Mouse (Mus musculus): ENCODE results near the gene Saa3. TPM values are rescaled to one million over a fixed set of nuclear protein-coding genes. Genes with fewer than 3 reads are reported as not detected.
"Not testable (repeated sequence)": the region's sequence is repeated elsewhere in the genome, so short reads cannot be mapped to it uniquely, and the experiment has no call there.

The Saa3 gene
- total RNA-seq, 2 experiments from 2014 or later: not detected

- peak; percentile 65 for ATAC-seq (replicated peaks; ENCODE audit: poor library complexity, severe bottlenecking)
These were observed 1.4 kb upstream of the Saa3 start for GRCm38 (mm10) chr7:46716897-46717296.

DNA sequence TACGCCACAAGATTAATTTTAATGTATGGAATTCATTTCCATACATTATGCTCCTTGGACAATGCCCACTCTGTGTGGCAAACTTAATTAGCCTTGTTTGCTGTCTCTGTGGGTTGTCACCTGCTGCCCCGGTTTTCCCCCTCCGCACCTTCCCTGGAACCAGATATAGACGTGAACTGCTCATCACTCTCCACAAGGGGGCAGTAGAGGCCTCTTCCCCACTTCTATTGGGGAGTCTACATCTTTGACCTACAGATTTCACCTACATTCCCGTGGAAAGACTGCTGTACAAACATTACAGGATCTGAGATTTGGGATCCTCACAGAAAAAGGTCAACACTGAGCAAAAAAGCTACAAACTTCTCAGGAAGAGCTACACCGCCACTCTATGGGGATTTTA lies 982 bp downstream of the Saa3 start:
- peak; percentile 29; the same call in 1 of the 2 replicates for ATAC-seq (replicated peaks; ENCODE audit: poor library complexity, severe bottlenecking)

- peak; percentile 70 for ATAC-seq (replicated peaks; ENCODE audit: poor library complexity, severe bottlenecking)
These were observed 3.2 kb downstream of the Saa3 start for GRCm38 (mm10) chr7:46712250-46712649.

DNA sequence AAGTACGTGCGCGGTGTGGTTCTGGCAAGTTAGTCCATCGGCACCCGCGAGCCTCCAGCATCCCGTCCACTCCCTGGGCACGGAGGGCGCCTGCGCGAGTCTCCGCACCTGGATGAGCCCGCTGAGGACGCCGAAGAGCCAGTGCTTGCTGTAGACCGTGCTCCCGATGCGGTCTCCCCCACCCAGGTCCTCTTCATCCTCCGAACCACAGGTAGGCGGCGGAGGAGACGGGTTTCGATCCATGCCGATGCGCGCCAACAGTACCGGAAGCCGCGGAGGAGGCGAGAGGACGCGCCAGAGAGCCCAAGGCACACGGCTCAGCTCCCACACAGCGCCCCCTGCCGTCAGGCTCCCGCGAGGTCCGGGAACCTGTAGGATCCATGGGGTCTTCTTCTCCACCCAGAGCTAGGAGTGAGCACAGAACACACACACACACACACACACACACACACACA lies 5.1 kb downstream of the Saa3 start, which contains the start of gene Saal1:
Gene Saal1 (minus strand): TSS at position 291 of the 455 bp plus-strand sequence.
- peak; percentile 91 for ATAC-seq (replicated peaks; ENCODE audit: poor library complexity, severe bottlenecking)

GRCm38 (mm10) chr7:46700521-46701025 lies 14.9 kb downstream of the Saa3 start:
- ATAC-seq (replicated peaks; ENCODE audit: poor library complexity, severe bottlenecking): no peak

GRCm38 (mm10) chr7:46696754-46697153 lies 18.7 kb downstream of the Saa3 start:
- ATAC-seq (replicated peaks; ENCODE audit: poor library complexity, severe bottlenecking): no peak

DNA sequence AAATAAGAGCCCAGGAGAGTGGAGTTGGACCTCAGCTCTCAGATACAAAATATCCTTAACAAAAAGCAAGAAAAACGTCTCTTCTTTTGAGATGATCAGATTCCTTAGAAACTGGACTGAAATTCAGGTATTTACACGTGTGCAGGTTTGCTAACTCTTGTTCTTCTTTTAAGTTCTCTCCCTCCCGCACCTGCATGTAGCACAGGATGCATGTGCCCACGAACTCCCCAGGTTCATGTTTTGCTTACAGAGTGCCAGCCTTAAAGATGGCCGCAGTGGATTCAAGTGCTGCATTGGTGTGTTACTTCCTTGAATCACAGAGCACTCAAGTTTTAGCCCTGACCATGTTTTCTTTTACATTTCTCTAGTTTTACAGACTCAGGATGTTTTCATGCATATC lies 28.7 kb downstream of the Saa3 start:
- ATAC-seq (replicated peaks; ENCODE audit: poor library complexity, severe bottlenecking): no peak

DNA sequence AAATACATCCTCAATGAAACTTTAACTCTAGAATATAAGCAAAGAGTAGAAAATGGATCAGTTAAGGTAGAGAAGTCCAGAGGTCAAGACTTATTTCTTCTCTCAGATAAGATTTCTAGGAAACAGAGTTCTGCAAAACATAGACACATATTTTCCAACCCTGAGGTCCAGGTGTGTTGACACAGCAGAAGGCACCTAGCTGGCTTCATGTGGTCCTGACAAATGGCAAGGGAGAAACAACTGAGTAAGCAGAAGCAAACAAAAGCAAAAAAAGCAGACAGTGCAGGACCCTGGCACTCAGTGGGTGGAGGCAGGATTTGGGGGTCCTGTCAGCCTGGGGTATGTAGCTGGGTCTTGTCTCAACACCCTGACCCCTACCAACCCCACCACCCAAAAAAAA lies 34.8 kb downstream of the Saa3 start:
- ATAC-seq (replicated peaks; ENCODE audit: poor library complexity, severe bottlenecking): no peak

DNA sequence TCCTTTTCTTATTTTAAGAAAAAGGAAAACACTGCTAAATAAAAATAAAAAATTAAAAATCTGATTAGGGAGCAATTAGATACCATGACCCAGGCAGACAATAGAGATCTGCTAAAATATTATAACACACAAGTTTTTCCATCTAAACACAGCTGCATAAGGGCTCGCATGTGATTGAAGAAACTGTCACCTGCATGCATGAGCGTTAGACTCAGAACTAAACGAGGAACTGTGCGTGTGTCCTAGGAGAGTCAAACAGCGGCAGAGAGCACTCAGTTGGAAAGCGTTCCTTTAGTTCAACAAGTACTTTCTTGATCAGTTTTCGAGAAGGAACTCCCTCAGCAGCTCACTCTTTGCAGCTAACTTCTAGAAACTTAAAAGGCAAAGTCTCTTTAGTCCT lies 36.5 kb downstream of the Saa3 start:
- not testable (repeated sequence) for ATAC-seq (replicated peaks; ENCODE audit: poor library complexity, severe bottlenecking)

DNA sequence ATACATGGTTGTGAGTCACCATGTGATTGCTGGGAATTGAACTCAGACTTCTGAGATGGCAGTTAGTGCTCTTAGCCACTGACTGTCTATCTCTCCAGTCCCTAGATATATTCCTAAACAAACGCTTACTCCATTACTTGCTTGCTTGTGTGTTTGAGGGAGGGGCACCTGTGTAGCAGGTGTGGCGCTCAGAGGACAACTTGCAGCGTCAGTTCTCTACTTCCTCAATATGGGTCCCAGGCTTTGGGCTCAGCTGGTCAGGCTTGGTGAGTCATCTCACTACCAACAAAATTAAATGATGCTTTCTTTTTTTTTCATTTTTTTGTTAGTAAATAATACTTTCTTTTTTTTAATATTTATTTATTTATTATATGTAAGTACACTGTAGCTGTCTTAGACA lies 37.1 kb downstream of the Saa3 start:
- no peak for ATAC-seq (replicated peaks; ENCODE audit: poor library complexity, severe bottlenecking)

DNA sequence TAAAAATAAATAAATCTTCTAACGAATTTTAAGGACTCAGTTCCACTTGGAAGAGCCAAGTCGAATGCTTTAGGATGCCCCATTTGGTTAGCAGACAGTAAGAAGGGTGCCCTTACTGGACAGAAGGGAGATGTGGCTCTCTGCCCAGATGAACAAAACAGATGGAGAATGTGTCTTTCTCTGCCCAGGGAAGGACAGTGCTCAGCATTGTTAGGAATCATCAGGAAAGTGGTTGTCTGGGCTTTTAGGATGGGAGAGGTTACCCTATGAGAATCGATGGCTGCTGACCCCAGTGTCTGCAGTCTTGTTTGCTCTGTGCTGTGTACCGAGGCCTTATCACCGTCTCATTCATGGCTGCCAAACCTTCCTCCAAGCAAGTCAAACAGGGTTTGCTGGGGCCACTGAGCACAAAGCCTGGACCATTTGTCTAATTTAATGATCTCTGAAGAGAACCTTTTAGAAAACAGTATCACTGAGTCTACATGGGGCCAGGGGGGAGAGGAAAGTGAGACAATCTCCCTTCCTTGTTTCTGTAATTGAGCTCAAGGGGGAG lies 38.6 kb downstream of the Saa3 start:
- ATAC-seq (replicated peaks; ENCODE audit: poor library complexity, severe bottlenecking): no peak

- no peak for ATAC-seq (replicated peaks; ENCODE audit: poor library complexity, severe bottlenecking)
These were observed 39.6 kb downstream of the Saa3 start for GRCm38 (mm10) chr7:46675886-46676285.

DNA sequence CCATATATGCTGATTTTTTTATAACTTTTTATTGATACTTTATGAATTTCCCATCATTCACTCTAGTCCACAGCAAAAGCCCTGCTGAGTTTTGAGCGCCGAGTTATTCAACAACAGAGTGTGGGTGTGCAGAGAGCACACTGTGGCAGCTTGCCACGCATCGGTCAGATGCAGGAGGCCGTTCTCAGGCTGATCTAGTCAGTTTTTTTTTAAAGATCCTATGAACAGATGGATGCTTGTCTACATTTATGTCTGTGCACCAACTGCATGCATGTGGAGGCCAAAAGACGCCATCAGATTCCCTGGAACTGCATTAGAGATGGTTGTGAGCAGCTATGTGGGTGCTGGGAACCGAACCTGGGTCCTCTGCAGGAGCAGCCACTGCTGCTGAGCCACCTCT lies 40.4 kb downstream of the Saa3 start:
- no peak for ATAC-seq (replicated peaks; ENCODE audit: poor library complexity, severe bottlenecking)

DNA sequence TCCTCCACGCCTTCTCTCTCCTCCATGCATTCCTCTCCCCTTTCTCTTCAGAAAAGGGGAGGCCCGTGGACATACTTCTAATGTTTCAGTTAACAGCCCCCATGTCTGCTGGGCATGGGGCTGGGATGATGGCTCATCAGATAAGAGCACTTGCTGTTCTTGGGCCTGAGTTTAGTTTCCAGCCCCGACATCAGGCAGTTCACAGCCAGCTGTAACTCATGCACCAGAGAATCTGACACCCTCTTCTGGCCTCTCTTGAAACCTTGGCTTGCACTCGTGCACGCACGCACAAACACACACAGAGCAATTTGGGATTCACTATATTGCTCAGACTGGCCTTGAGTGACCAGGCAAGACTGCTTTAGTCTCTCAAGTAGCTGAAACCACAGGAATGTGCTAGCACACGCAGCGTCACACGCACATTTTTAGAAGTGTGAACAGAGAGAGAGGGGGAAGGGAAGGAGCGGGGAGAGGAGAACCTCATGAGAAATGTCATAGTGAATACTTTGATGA lies 43.3 kb downstream of the Saa3 start, which contains the start of gene Tph1:
Gene Tph1 (minus strand): TSS at position 378 of the 513 bp plus-strand sequence.
- no peak for ATAC-seq (replicated peaks; ENCODE audit: poor library complexity, severe bottlenecking)

- ATAC-seq (replicated peaks; ENCODE audit: poor library complexity, severe bottlenecking): peak; percentile 63
These were observed 48.2 kb downstream of the Saa3 start for GRCm38 (mm10) chr7:46667256-46667655.

- ATAC-seq (replicated peaks; ENCODE audit: poor library complexity, severe bottlenecking): peak; percentile 40; the same call in 1 of the 2 replicates
These were observed 50.3 kb downstream of the Saa3 start for GRCm38 (mm10) chr7:46665236-46665635.

Other genes starting within 250 kb of the Saa3 start
- gene Sergef, start 75.9 kb downstream of the Saa3 start, total RNA-seq (2014; fragmentation: Nextera tagmentation): 11.2 and 24.1 TPM in 2 replicates
- gene Sergef, start 75.9 kb downstream of the Saa3 start, total RNA-seq (2017): 10.4 and 12.4 TPM in 2 replicates
- gene Tph1, start 43.2 kb downstream of the Saa3 start, total RNA-seq (2014; fragmentation: Nextera tagmentation): not detected in 2 replicates
- gene Tph1, start 43.2 kb downstream of the Saa3 start, total RNA-seq (2017): 0.15 TPM in 1 of 2 replicates, not detected in the other
- 23.5 and 23.9 TPM in 2 replicates for gene Saal1, start 5.0 kb downstream of the Saa3 start, total RNA-seq (2014; fragmentation: Nextera tagmentation)
- gene Saal1, start 5.0 kb downstream of the Saa3 start, total RNA-seq (2017): 14.9 and 18.1 TPM in 2 replicates
- gene Saa4, start 16.9 kb upstream of the Saa3 start, total RNA-seq (2014; fragmentation: Nextera tagmentation): not detected in 2 replicates
- gene Saa4, start 16.9 kb upstream of the Saa3 start, total RNA-seq (2017): not detected in 2 replicates
- not detected in 2 replicates for gene Saa1, start 27.3 kb upstream of the Saa3 start, total RNA-seq (2014; fragmentation: Nextera tagmentation)
- gene Saa1, start 27.3 kb upstream of the Saa3 start, total RNA-seq (2017): not detected in 2 replicates
- not detected in 2 replicates for gene Saa2, start 36.1 kb upstream of the Saa3 start, total RNA-seq (2014; fragmentation: Nextera tagmentation)
- gene Saa2, start 36.1 kb upstream of the Saa3 start, total RNA-seq (2017): not detected in 2 replicates
- gene Hps5, start 80.4 kb upstream of the Saa3 start, total RNA-seq (2014; fragmentation: Nextera tagmentation): 17.0 and 32.8 TPM in 2 replicates
- 19.1 and 27.6 TPM in 2 replicates for gene Hps5, start 80.4 kb upstream of the Saa3 start, total RNA-seq (2017)
- 30.3 and 46.6 TPM in 2 replicates for gene Gtf2h1, start 80.4 kb upstream of the Saa3 start, total RNA-seq (2014; fragmentation: Nextera tagmentation)
- gene Gtf2h1, start 80.4 kb upstream of the Saa3 start, total RNA-seq (2017): 67.0 and 83.9 TPM in 2 replicates
- gene Ldha, start 125.8 kb upstream of the Saa3 start, total RNA-seq (2014; fragmentation: Nextera tagmentation): 641 and 708 TPM in 2 replicates
- gene Ldha, start 125.8 kb upstream of the Saa3 start, total RNA-seq (2017): 507 and 538 TPM in 2 replicates
- gene Ldhc, start 145.5 kb upstream of the Saa3 start, total RNA-seq (2014; fragmentation: Nextera tagmentation): 3.5 TPM in 1 of 2 replicates, not detected in the other
- 1.2 TPM in 1 of 2 replicates, not detected in the other for gene Ldhc, start 145.5 kb upstream of the Saa3 start, total RNA-seq (2017)
- 79.0 and 140 TPM in 2 replicates for gene Tsg101, start 204.3 kb upstream of the Saa3 start, total RNA-seq (2014; fragmentation: Nextera tagmentation)
- gene Tsg101, start 204.3 kb upstream of the Saa3 start, total RNA-seq (2017): 33.1 and 43.8 TPM in 2 replicates
- 8.7 and 13.5 TPM in 2 replicates for gene Uevld, start 242.8 kb upstream of the Saa3 start, total RNA-seq (2014; fragmentation: Nextera tagmentation)
- gene Uevld, start 242.8 kb upstream of the Saa3 start, total RNA-seq (2017): 9.8 and 12.9 TPM in 2 replicates

All from granulocyte monocyte progenitor cell, adult 5-6 weeks (primary cell).